Mouse (Mus musculus) ES-Bruce4 (cell line): ENCODE measurements around the gene Pex14. TPM values are rescaled to one million over a fixed set of nuclear protein-coding genes. Genes with fewer than 3 reads are reported as not detected.

Experiments
- H3K27ac ChIP-seq: 2 replicates; pipeline ENCODE4 v1.5.1; 2012; ENCODE audit warnings: low read length, inconsistent platforms; ENCODE audit not compliant: insufficient read depth
- H3K27me3 ChIP-seq: 2 replicates; pipeline ENCODE4 v1.6.1; 2012; ENCODE audit warnings: mild to moderate bottlenecking, low read length, inconsistent platforms; ENCODE audit not compliant: control insufficient read depth, poor library complexity, insufficient read depth, severe bottlenecking
- H3K36me3 ChIP-seq: 2 replicates; pipeline ENCODE4 v1.6.1; 2012; ENCODE audit warnings: inconsistent platforms, mild to moderate bottlenecking, low read length, moderate library complexity; ENCODE audit not compliant: control insufficient read depth, poor library complexity, insufficient read depth, severe bottlenecking
- H3K4me1 ChIP-seq: one replicate; pipeline ENCODE4 v1.8.1; 2011; ENCODE audit warnings: low read length; ENCODE audit not compliant: control insufficient read depth, insufficient read depth
- H3K4me3 ChIP-seq: 2 replicates; pipeline ENCODE4 v1.5.1; 2011; ENCODE audit warnings: low read depth, mild to moderate bottlenecking, low read length
- H3K9ac ChIP-seq: 2 replicates; pipeline ENCODE4 v1.6.1; 2012; ENCODE audit warnings: low read depth, mild to moderate bottlenecking, inconsistent platforms; ENCODE audit not compliant: poor library complexity, severe bottlenecking
- H3K9me3 ChIP-seq: replicated peaks from 2 replicates; pipeline ENCODE4 v1.6.1; 2012; ENCODE audit warnings: mild to moderate bottlenecking, low read length, inconsistent platforms; ENCODE audit not compliant: control insufficient read depth, poor library complexity, insufficient read depth, severe bottlenecking
- CTCF ChIP-seq: IDR thresholded peaks from one replicate; pipeline ENCODE4 v1.8.1; 2011; ENCODE audit warnings: low read depth, low read length
- EP300 ChIP-seq: IDR thresholded peaks from 2 replicates; pipeline ENCODE4 v1.6.1; 2011; ENCODE audit warnings: low read depth, low read length; ENCODE audit not compliant: insufficient read depth
- POLR2A ChIP-seq: IDR thresholded peaks from one replicate; pipeline ENCODE4 v1.8.1; 2011; ENCODE audit warnings: low read length; ENCODE audit not compliant: insufficient read depth
- polyA plus RNA-seq: library from polyadenylated mRNA; stranded (reverse); fragments of >200 nt; gene quantifications from 2 replicates; pipeline ENCODE4 v1.2.4, GENCODE M21; 2011; ENCODE audit warnings: low read depth; ENCODE audit not compliant: missing spikeins, insufficient read depth, insufficient read length

The Pex14 gene
- polyA plus RNA-seq, 1 experiment, result 31.2 TPM

GRCm38 (mm10) chr4:148912134-148912533 lies 187.5 kb downstream of the Pex14 start:
- H3K9me3 ChIP-seq, result no peaks in the 10 kb centered on the region
- no peaks in the 10 kb centered on the region for H3K36me3 ChIP-seq
- H3K4me3 ChIP-seq, result peak overlapping the region; percentile 1; the same call in 1 of the 2 replicates
- H3K9ac ChIP-seq, result 0 out of 2 replicates have a peak overlapping the region, but pooled peaks have one; percentile 5
- peak overlapping the region; percentile 97 for H3K27ac ChIP-seq
- H3K4me1 ChIP-seq, result peaks cover 25% of the 10 kb centered on the region
- TF ChIP-seq POLR2A (no peak), EP300 (no peak), CTCF (no peak)
- H3K27me3 ChIP-seq, result no peaks in the 10 kb centered on the region

Other genes starting within 250 kb of the Pex14 start
- 15.5 and 15.8 TPM in 2 replicates for gene Dffa, start 4.3 kb upstream of the Pex14 start, polyA plus RNA-seq
- gene Cort, start 26.9 kb upstream of the Pex14 start, polyA plus RNA-seq, result 0.91 and 1.4 TPM in 2 replicates
- gene Cenps, start 37.8 kb upstream of the Pex14 start, polyA plus RNA-seq, result 26.5 and 35.7 TPM in 2 replicates
- gene Pgd, start 66.9 kb upstream of the Pex14 start, polyA plus RNA-seq, result 109 and 112 TPM in 2 replicates
- gene Kif1b, start 207.8 kb upstream of the Pex14 start, polyA plus RNA-seq, result 40.0 and 54.7 TPM in 2 replicates